Mouse (Mus musculus) CD4-positive helper T cell, adult 2 months (primary cell): ENCODE results near the gene Tub.

Experiments used
- DNase-seq: peaks from one replicate; pipeline ENCODE4 v3.0.0-alpha.2; 2012; ENCODE audit warnings: low read depth, missing footprints, low spot score

The Tub gene

GRCm38 (mm10) chr7:108985934-108986708 is 36.0 kb downstream of the Tub start:
- DNase-seq: no peak

GRCm38 (mm10) chr7:108991207-108991606 is 41.1 kb downstream of the Tub start:
- DNase-seq: peak; percentile 20

- DNase-seq: no peak
Observed at GRCm38 (mm10) chr7:108993230-108993629, 43.1 kb downstream of the Tub start.

- DNase-seq: no peak
Observed at GRCm38 (mm10) chr7:108993881-108994291, 43.7 kb downstream of the Tub start.

- no peak for DNase-seq
Observed at GRCm38 (mm10) chr7:108996156-108996555, 46.0 kb downstream of the Tub start.

DNA sequence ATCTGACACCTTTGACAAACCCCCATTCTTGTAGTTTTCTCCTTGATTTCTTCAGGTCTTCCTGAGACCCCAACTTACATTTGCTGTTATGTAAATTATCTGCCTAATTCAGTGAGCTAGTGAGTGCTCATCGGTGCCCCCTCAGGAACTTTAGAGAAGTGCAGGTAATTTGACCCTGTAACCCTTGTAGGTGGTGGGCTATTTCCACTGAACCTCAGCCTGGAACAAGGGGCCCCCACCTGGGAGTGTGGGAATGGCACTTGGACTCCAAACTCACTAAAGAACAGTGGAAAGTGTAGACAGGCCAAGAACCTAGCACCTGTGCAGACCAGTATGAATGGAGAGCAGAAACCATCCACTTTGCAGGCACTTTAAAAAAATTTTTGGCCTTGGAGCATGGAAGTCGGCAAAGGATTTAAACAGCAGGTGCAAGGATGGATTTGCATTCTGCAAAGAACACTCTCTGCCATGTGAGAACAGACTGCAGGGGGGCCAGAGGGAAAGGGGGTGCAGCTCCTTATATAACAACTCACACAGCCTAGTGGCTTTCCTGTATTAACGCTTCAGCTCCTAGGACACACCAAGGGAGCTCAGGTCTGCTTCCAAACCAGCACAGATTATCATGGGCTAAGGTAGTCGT is 50.3 kb downstream of the Tub start:
- no peak for DNase-seq

GRCm38 (mm10) chr7:109001971-109002370 is 51.8 kb downstream of the Tub start:
- no peak for DNase-seq

- DNase-seq: no peak
Observed at GRCm38 (mm10) chr7:109003653-109004052, 53.5 kb downstream of the Tub start.

- DNase-seq: no peak
Observed at GRCm38 (mm10) chr7:109009260-109009659, 59.1 kb downstream of the Tub start.

- no peak for DNase-seq
Observed at GRCm38 (mm10) chr7:109010720-109011595, 60.8 kb downstream of the Tub start.

GRCm38 (mm10) chr7:109011596-109012180 is 61.5 kb downstream of the Tub start:
- no peak for DNase-seq

DNA sequence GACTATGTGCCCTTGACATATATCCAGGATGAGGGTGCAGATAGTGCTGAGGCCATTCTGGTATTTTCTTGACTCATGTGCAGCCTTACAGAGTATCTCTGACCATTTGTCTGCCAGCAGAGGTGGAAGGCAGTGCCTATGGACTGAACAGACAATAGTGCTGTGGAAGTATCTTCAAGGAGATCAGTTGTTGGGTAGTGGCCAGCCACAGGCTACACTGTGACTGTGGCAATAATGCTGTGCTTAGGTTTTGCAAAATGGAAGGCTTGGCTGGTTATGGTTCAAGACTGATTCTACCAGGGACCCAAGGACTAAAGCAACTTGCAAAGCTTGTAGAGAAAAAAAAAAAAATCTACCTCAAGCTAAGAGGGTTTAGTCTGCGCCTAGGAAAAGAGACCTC is 62.4 kb downstream of the Tub start:
- no peak for DNase-seq

GRCm38 (mm10) chr7:109012998-109013625 is 63.0 kb downstream of the Tub start:
- no peak for DNase-seq

DNA sequence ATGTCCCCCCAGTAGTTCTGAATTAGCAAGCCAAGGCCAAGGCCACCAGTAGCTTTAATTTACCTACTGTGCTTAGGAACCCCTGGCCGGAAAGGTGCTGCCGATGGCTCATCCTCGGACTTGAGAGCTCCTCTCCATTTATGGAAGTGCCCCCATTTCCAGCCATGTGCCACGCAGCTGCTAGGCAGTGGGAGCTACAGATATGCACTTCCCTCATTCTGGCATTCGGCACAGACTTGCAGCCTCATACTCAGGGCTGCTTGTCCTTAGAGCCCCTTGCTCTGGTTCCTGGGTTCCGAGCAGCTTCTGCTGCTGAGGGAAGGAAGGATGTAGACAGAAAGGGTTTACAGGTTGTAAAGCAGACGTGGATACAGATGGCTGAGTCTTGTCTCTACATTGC is 64.7 kb downstream of the Tub start:
- no peak for DNase-seq

- no peak for DNase-seq
Observed at GRCm38 (mm10) chr7:109016378-109016923, 66.3 kb downstream of the Tub start.

- no peak for DNase-seq
Observed at GRCm38 (mm10) chr7:109019243-109019642, 69.1 kb downstream of the Tub start.

- peak; percentile 39 for DNase-seq
Observed at GRCm38 (mm10) chr7:109021428-109021827, 71.3 kb downstream of the Tub start.

GRCm38 (mm10) chr7:109025743-109026142 is 75.6 kb downstream of the Tub start:
- DNase-seq: no peak

DNA sequence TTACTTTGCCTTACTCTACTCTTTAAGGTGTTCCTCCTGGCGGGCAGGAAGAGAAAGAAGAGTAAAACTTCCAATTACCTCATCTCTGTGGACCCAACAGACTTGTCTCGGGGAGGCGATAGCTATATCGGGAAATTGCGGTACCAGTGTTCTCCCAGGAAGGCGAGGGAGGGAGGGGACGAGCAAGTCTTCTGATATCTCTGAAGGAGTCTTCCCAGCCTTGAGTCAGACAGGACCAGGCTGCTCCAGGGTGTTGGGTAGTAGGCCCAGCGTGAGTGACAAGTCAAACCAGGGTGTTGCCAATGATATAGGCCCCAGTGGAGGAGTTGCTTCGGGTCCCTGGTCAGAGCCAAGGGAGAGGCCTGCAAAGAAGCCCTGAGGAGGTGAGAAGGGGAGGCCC is 76.8 kb downstream of the Tub start:
- DNase-seq: no peak

DNA sequence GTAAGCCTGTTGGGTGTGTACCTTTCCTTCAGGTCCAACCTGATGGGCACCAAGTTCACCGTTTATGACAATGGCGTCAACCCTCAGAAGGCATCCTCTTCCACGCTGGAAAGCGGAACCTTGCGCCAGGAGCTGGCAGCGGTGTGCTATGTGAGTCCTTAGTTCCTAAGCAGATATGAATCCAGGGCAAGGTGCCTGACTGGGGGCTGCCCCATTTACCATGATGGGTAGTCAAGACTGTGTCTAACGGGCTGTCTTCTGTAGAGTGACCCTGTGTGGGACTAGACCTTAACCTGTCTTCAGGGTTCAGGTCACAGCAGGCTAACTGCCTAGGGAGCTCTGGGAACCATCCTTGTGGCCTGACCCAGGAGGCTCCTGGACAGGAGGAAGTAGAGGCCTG is 77.6 kb downstream of the Tub start:
- no peak for DNase-seq

- DNase-seq: no peak
Observed at GRCm38 (mm10) chr7:109028204-109028603, 78.1 kb downstream of the Tub start.
